19 mouse cellular contexts compared by ENCODE assay signal in the genomic region with DNA sequence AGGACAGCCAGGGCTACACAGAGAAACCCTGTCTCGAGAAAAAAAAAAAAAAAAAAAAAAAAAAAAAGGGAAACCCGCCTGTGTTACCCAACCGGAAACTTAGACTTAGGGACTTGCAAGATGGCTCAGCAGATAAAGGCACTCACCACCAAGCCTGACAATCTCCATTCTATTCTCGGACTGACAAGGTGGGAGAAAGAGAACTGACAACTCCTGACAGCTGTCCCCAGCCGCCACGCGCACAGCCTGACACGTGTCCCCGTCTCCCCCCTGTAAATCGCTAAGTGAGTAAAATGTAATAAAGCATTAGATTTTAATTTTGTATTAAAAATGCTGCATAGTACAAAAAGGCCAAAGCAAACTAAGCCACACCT. TPM values are rescaled to one million over a fixed set of nuclear protein-coding genes. Genes with fewer than 3 reads are reported as not detected.
DNase-seq lines count a peak whose midpoint lies in the region; ATAC-seq and TF ChIP-seq lines count a peak whose summit lies in the region.
"Had no signal": no experiment of that assay in that cellular context is flagged by ENCODE, and none has a peak within 500 bp of the region (broad histone marks: within the 10 kb centered on the region; RNA-seq: fewer than 3 reads in every experiment).

No protein-coding gene starts in this region.

- H3K27me3 ChIP-seq in midbrain, embryonic 11.5 days (ENCODE audit: control insufficient read depth, insufficient read depth, low read length), result no peaks in the 10 kb centered on the region
- H3K27me3 ChIP-seq in midbrain, embryonic 10.5 days (ENCODE audit: low read depth, poor library complexity, severe bottlenecking), result no peaks in the 10 kb centered on the region
- H3K27me3 ChIP-seq in liver, postnatal 0 days (ENCODE audit: insufficient read depth, low read length), result no peaks in the 10 kb centered on the region
- H3K27me3 ChIP-seq in forebrain, embryonic 11.5 days (ENCODE audit: control insufficient read depth, insufficient read depth, low read length), result no peaks in the 10 kb centered on the region
- no peaks in the 10 kb centered on the region for H3K27me3 ChIP-seq in embryonic facial prominence, embryonic 10.5 days (replicated peaks; ENCODE audit: low read depth, poor library complexity, severe bottlenecking)

- DNase-seq in midbrain, embryonic 11.5 days (ENCODE audit: low spot score, missing footprints), result peak; percentile 33
- no peak for DNase-seq in midbrain, embryonic 10.5 days (ENCODE audit: low spot score)
- DNase-seq in liver, postnatal 0 days, result no peak
- no peak for DNase-seq in forebrain, embryonic 11.5 days (ENCODE audit: low spot score)
- DNase-seq in embryonic facial prominence, embryonic 10.5 days (ENCODE audit: low spot score), result no peak
- DNase-seq in frontal cortex, adult 2 months (ENCODE audit: extremely low spot score in 1 of 2, low spot score in 1 of 2), result no peak
- no peak for DNase-seq in spleen, postnatal 10 days (ENCODE audit: low spot score in 2 of 2)
- DNase-seq: adrenal gland, adult 8-10 months; B cell, adult 2 months; cerebellum, adult 2 months; gastrocnemius, postnatal 14 days; kidney, adult 2 months; kidney, postnatal 14 days; lung, postnatal 14 days; midbrain, embryonic 14.5 days; thymus, adult 18-20 months had no signal

- TF ChIP-seq CTCF in liver, postnatal 0 days (IDR thresholded peaks at IDR 0.05; ENCODE audit: low read depth), result no peak

- no peaks in the 10 kb centered on the region for H3K36me3 ChIP-seq in midbrain, embryonic 11.5 days (ENCODE audit: control insufficient read depth, insufficient read depth, low read length)
- H3K36me3 ChIP-seq in midbrain, embryonic 10.5 days, result no peaks in the 10 kb centered on the region
- no peaks in the 10 kb centered on the region for H3K36me3 ChIP-seq in liver, postnatal 0 days (replicated peaks; ENCODE audit: insufficient read depth, low read length)
- no peaks in the 10 kb centered on the region for H3K36me3 ChIP-seq in forebrain, embryonic 11.5 days (ENCODE audit: control insufficient read depth, insufficient read depth, low read length)
- no peaks in the 10 kb centered on the region for H3K36me3 ChIP-seq in embryonic facial prominence, embryonic 10.5 days (replicated peaks)
- H3K36me3 ChIP-seq: heart, embryonic 10.5 days had no signal

- H3K4me2 ChIP-seq in midbrain, embryonic 11.5 days, result no peak overlapping the region
- 0 out of 2 replicates have a peak overlapping the region, but pooled peaks have one; percentile 15 for H3K4me2 ChIP-seq in liver, postnatal 0 days (ENCODE audit: low read depth, low read length)
- no peak overlapping the region for H3K4me2 ChIP-seq in forebrain, embryonic 11.5 days (ENCODE audit: low read depth, low read length, severe bottlenecking)

- H3K27ac ChIP-seq in midbrain, embryonic 11.5 days (ENCODE audit: low read depth, low read length), result no peak overlapping the region
- no peak overlapping the region for H3K27ac ChIP-seq in midbrain, embryonic 10.5 days (replicated peaks)
- peak overlapping the region; percentile 68 for H3K27ac ChIP-seq in liver, postnatal 0 days (ENCODE audit: low read depth)
- H3K27ac ChIP-seq in forebrain, embryonic 11.5 days (ENCODE audit: low read depth, low read length), result no peak overlapping the region
- no peak overlapping the region for H3K27ac ChIP-seq in embryonic facial prominence, embryonic 10.5 days (replicated peaks)
- H3K27ac ChIP-seq: heart, embryonic 10.5 days had no signal

- H3K9me3 ChIP-seq in midbrain, embryonic 11.5 days (ENCODE audit: control insufficient read depth, low read length), result no peaks in the 10 kb centered on the region
- H3K9me3 ChIP-seq in midbrain, embryonic 10.5 days (replicated peaks), result peaks cover 5% of the 10 kb centered on the region; the same call in 1 of the 2 replicates
- no peaks in the 10 kb centered on the region for H3K9me3 ChIP-seq in liver, postnatal 0 days (ENCODE audit: low read length)
- H3K9me3 ChIP-seq in forebrain, embryonic 11.5 days (ENCODE audit: control insufficient read depth, low read length), result no peaks in the 10 kb centered on the region
- H3K9me3 ChIP-seq in embryonic facial prominence, embryonic 10.5 days, result no peaks in the 10 kb centered on the region
- H3K9me3 ChIP-seq: heart, embryonic 10.5 days had no signal

- H3K9ac ChIP-seq in midbrain, embryonic 11.5 days (ENCODE audit: low read length), result no peak overlapping the region
- no peak overlapping the region for H3K9ac ChIP-seq in liver, postnatal 0 days (replicated peaks)
- H3K9ac ChIP-seq in forebrain, embryonic 11.5 days (ENCODE audit: low read length), result no peak overlapping the region

- no peak overlapping the region for H3K4me3 ChIP-seq in midbrain, embryonic 11.5 days (ENCODE audit: low read depth, low read length)
- no peak overlapping the region for H3K4me3 ChIP-seq in midbrain, embryonic 10.5 days
- H3K4me3 ChIP-seq in liver, postnatal 0 days (ENCODE audit: low read depth, low read length), result no peak overlapping the region
- no peak overlapping the region for H3K4me3 ChIP-seq in forebrain, embryonic 11.5 days (ENCODE audit: low read depth, low read length)
- no peak overlapping the region for H3K4me3 ChIP-seq in embryonic facial prominence, embryonic 10.5 days
- H3K4me3 ChIP-seq: heart, embryonic 10.5 days had no signal

- no peak for TF ChIP-seq EP300 in liver, postnatal 0 days (IDR thresholded peaks at IDR 0.05; ENCODE audit: low read depth)

- no peak for ATAC-seq in midbrain, embryonic 11.5 days (ENCODE audit: low FRiP score)
- ATAC-seq in granulocyte monocyte progenitor cell, adult 5-6 weeks (replicated peaks; ENCODE audit: poor library complexity, severe bottlenecking), result peak; percentile 92
- ATAC-seq in liver, postnatal 0 days, result 0 out of 2 replicates have a peak, but pooled peaks have one; percentile 19
- no peak for ATAC-seq in forebrain, embryonic 11.5 days (replicated peaks; ENCODE audit: low FRiP score)
- ATAC-seq: hindbrain, embryonic 16.5 days had no signal

- no peaks in the 10 kb centered on the region for H3K4me1 ChIP-seq in midbrain, embryonic 11.5 days (ENCODE audit: control insufficient read depth, insufficient read depth, low read length)
- peaks cover 7% of the 10 kb centered on the region; the same call in 1 of the 2 replicates for H3K4me1 ChIP-seq in midbrain, embryonic 10.5 days
- peaks cover 7% of the 10 kb centered on the region for H3K4me1 ChIP-seq in liver, postnatal 0 days (ENCODE audit: insufficient read depth)
- H3K4me1 ChIP-seq in forebrain, embryonic 11.5 days (replicated peaks; ENCODE audit: control insufficient read depth, insufficient read depth, low read length), result no peaks in the 10 kb centered on the region
- peaks cover 15% of the 10 kb centered on the region for H3K4me1 ChIP-seq in embryonic facial prominence, embryonic 10.5 days

- 83% methylated on average over 9 of the region's 10 CpGs for WGBS in midbrain, embryonic 11.5 days
- WGBS in midbrain, embryonic 10.5 days, result 85% methylated on average over 10 of the region's 10 CpGs
- WGBS in liver, postnatal 0 days (ENCODE audit: insufficient replicate concordance), result 44% methylated on average over 10 of the region's 10 CpGs
- 88% methylated on average over 10 of the region's 10 CpGs for WGBS in forebrain, embryonic 11.5 days
- 87% methylated on average over 10 of the region's 10 CpGs for WGBS in embryonic facial prominence, embryonic 10.5 days

RNA-seq across cellular contexts. Expression of gene Ckap4, which starts 16.0 kb away (rescaled TPM):
- polyA plus RNA-seq in midbrain, embryonic 11.5 days (2014; fragmentation: Nextera tagmentation; extraction: Ambion mirVana), result 83.6 and 89.2 TPM in 2 replicates
- polyA plus RNA-seq in midbrain, embryonic 10.5 days (2016; fragmentation: Nextera tagmentation; extraction: Ambion mirVana), result 66.1 and 69.7 TPM in 2 replicates
- total RNA-seq in granulocyte monocyte progenitor cell, adult 5-6 weeks (2014; fragmentation: Nextera tagmentation), result 67.8 and 79.6 TPM in 2 replicates
- total RNA-seq in granulocyte monocyte progenitor cell, adult 5-6 weeks (2017), result 55.7 and 58.3 TPM in 2 replicates
- polyA plus RNA-seq in liver, postnatal 0 days (2015; fragmentation: Nextera tagmentation; extraction: Ambion mirVana), result 10.3 and 10.6 TPM in 2 replicates
- 68.0 and 77.4 TPM in 2 replicates for polyA plus RNA-seq in forebrain, embryonic 11.5 days (2014; fragmentation: Nextera tagmentation; extraction: Ambion mirVana)
- polyA plus RNA-seq in embryonic facial prominence, embryonic 10.5 days (2016; fragmentation: Nextera tagmentation; extraction: Ambion mirVana), result 61.2 and 61.5 TPM in 2 replicates
- 14.2 and 15.8 TPM in 2 replicates for polyA plus RNA-seq in frontal cortex, adult 2 months (2012; rRNA removed)

RNA-seq across cellular contexts. Expression of gene Tcp11l2, which starts 26.5 kb away (rescaled TPM):
- 9.4 and 10.7 TPM in 2 replicates for polyA plus RNA-seq in midbrain, embryonic 11.5 days (2014; fragmentation: Nextera tagmentation; extraction: Ambion mirVana)
- 2.8 and 5.8 TPM in 2 replicates for polyA plus RNA-seq in midbrain, embryonic 10.5 days (2016; fragmentation: Nextera tagmentation; extraction: Ambion mirVana)
- 15.6 and 18.3 TPM in 2 replicates for total RNA-seq in granulocyte monocyte progenitor cell, adult 5-6 weeks (2014; fragmentation: Nextera tagmentation)
- 8.9 and 9.5 TPM in 2 replicates for total RNA-seq in granulocyte monocyte progenitor cell, adult 5-6 weeks (2017)
- 29.8 and 36.8 TPM in 2 replicates for polyA plus RNA-seq in liver, postnatal 0 days (2015; fragmentation: Nextera tagmentation; extraction: Ambion mirVana)
- 4.9 and 5.1 TPM in 2 replicates for polyA plus RNA-seq in forebrain, embryonic 11.5 days (2014; fragmentation: Nextera tagmentation; extraction: Ambion mirVana)
- polyA plus RNA-seq in embryonic facial prominence, embryonic 10.5 days (2016; fragmentation: Nextera tagmentation; extraction: Ambion mirVana), result 3.2 and 3.6 TPM in 2 replicates
- polyA plus RNA-seq in frontal cortex, adult 2 months (2012; rRNA removed), result 39.3 and 40.2 TPM in 2 replicates

Comparison
In these comparisons a context has a peak if more than half of its experiments do, and no peak if none do; other contexts are left out.
1. ATAC-seq: peak in granulocyte monocyte progenitor cell, adult 5-6 weeks (single experiment) and liver, postnatal 0 days (single experiment); none in midbrain, embryonic 11.5 days (single experiment) and forebrain, embryonic 11.5 days (single experiment).